Mouse (Mus musculus) limb, embryonic 13.5 days (tissue): Measurements from ENCODE around the gene Olfr771. TPM values are rescaled to one million over a fixed set of nuclear protein-coding genes. Genes with fewer than 3 reads are reported as not detected.
"Not testable (repeated sequence)": the region's sequence is repeated elsewhere in the genome, so short reads cannot be mapped to it uniquely, and the experiment has no call there.

ENCODE experiments used
- ATAC-seq: fragments of 200-750 bp; cut with Nextera tagmentation; 2 replicates; pipeline ENCODE4 v1.8.0; 2017; ENCODE audit warnings: low read depth, moderate number of reproducible peaks, moderate TSS enrichment; ENCODE audit not compliant: low FRiP score
- H3K27ac ChIP-seq: fragments of 300-500 bp; sonication (generic); 2 replicates; pipeline ENCODE4 v1.5.1; 2015; ENCODE audit warnings: inconsistent platforms, mild to moderate bottlenecking, moderate library complexity
- H3K27me3 ChIP-seq: fragments of 300-500 bp; sonication (generic); 2 replicates; pipeline ENCODE4 v1.6.1; 2015; ENCODE audit warnings: mild to moderate bottlenecking, inconsistent platforms
- H3K36me3 ChIP-seq: fragments of 300-500 bp; sonication (generic); 2 replicates; pipeline ENCODE4 v1.6.1; 2015; ENCODE audit warnings: inconsistent platforms, mild to moderate bottlenecking, moderate library complexity
- H3K4me1 ChIP-seq: fragments of 300-500 bp; sonication (generic); 2 replicates; pipeline ENCODE4 v1.6.1; 2015; ENCODE audit warnings: inconsistent platforms
- H3K4me2 ChIP-seq: fragments of 300-500 bp; sonication (generic); replicated peaks from 2 replicates; pipeline ENCODE4 v1.6.1; 2015; ENCODE audit warnings: inconsistent platforms, mild to moderate bottlenecking, moderate library complexity
- H3K4me3 ChIP-seq: fragments of 300-500 bp; sonication (generic); 2 replicates; pipeline ENCODE4 v1.5.1; 2015; ENCODE audit warnings: moderate library complexity, mild to moderate bottlenecking, inconsistent platforms
- H3K9ac ChIP-seq: fragments of 300-500 bp; sonication (generic); 2 replicates; pipeline ENCODE4 v1.6.1; 2015; ENCODE audit warnings: mild to moderate bottlenecking, inconsistent platforms
- H3K9me3 ChIP-seq: fragments of 300-500 bp; sonication (generic); 2 replicates; pipeline ENCODE4 v1.6.1; 2016; ENCODE audit warnings: inconsistent platforms
- WGBS: fragments of 180-500 bp; shearing (Covaris S2); methylation state at CpG from one replicate; pipeline ENCODE4 v1.1.7; 2015; 5-methylcytosine and 5-hydroxymethylcytosine counted together
- polyA plus RNA-seq: library from polyadenylated mRNA; unstranded; fragments of >200 nt; fragmentation: Nextera tagmentation; extraction: Ambion mirVana; gene quantifications from 2 replicates; pipeline ENCODE4 v1.2.1, GENCODE M21; 2015

Gene Olfr771
- not detected in 2 replicates for polyA plus RNA-seq

GRCm38 (mm10) chr10:129164651-129165050, at the start of gene Olfr771:
Gene Olfr771, minus strand, starts transcription at chr10:129164751.
- no peak for ATAC-seq
- Histone ChIP-seq H3K36me3 (no peaks in the 10 kb centered on the region), H3K27me3 (no peaks in the 10 kb centered on the region), H3K4me3 (no peak within 1 kb of the TSS), H3K27ac (no peak within 1 kb of the TSS), H3K9me3 (no peaks in the 10 kb centered on the region), H3K4me1 (no peaks in the 10 kb centered on the region), H3K4me2 (no peak within 1 kb of the TSS), H3K9ac (no peak within 1 kb of the TSS)
- WGBS = 84% methylated on average over 1 of the region's 1 CpGs

- not testable (repeated sequence) for H3K9ac ChIP-seq, H3K9me3 ChIP-seq, H3K27me3 ChIP-seq, H3K4me1 ChIP-seq, H3K4me2 ChIP-seq, H3K36me3 ChIP-seq, H3K27ac ChIP-seq, H3K4me3 ChIP-seq, ATAC-seq
Observed at GRCm38 (mm10) chr10:129187319-129187718, 22.8 kb upstream of the Olfr771 start, which contains the start of gene Olfr773. Gene Olfr773, minus strand, starts transcription at chr10:129187419.

GRCm38 (mm10) chr10:129177821-129178220, 13.3 kb upstream of the Olfr771 start, which contains the start of gene Olfr772:
Gene Olfr772, minus strand, starts transcription at chr10:129177921.
- not testable (repeated sequence) for H3K27me3 ChIP-seq, H3K4me1 ChIP-seq, H3K4me3 ChIP-seq, H3K36me3 ChIP-seq, H3K4me2 ChIP-seq, H3K27ac ChIP-seq, H3K9me3 ChIP-seq, ATAC-seq, H3K9ac ChIP-seq
- 90% methylated on average over 4 of the region's 4 CpGs for WGBS

- H3K9ac ChIP-seq = no peak within 1 kb of the TSS
- no peaks in the 10 kb centered on the region for H3K36me3 ChIP-seq
- no peak within 1 kb of the TSS for H3K4me2 ChIP-seq
- ATAC-seq = no peak
- H3K4me1 ChIP-seq = no peaks in the 10 kb centered on the region
- H3K27me3 ChIP-seq = no peaks in the 10 kb centered on the region
- WGBS = 60% methylated on average over 2 of the region's 2 CpGs
- no peak within 1 kb of the TSS for H3K27ac ChIP-seq
- no peak within 1 kb of the TSS for H3K4me3 ChIP-seq
- H3K9me3 ChIP-seq = no peaks in the 10 kb centered on the region
Observed at GRCm38 (mm10) chr10:129138898-129139297, 25.7 kb downstream of the Olfr771 start, which contains the start of gene Olfr770. Gene Olfr770, minus strand, starts transcription at chr10:129138998.

- H3K9ac ChIP-seq = no peak within 1 kb of the TSS
- no peaks in the 10 kb centered on the region for H3K9me3 ChIP-seq
- H3K4me2 ChIP-seq = no peak within 1 kb of the TSS
- no peak within 1 kb of the TSS for H3K27ac ChIP-seq
- no peaks in the 10 kb centered on the region for H3K27me3 ChIP-seq
- no peaks in the 10 kb centered on the region for H3K4me1 ChIP-seq
- WGBS = 83% methylated on average over 2 of the region's 2 CpGs
- no peaks in the 10 kb centered on the region for H3K36me3 ChIP-seq
- H3K4me3 ChIP-seq = no peak within 1 kb of the TSS
- no peak for ATAC-seq
Observed at GRCm38 (mm10) chr10:129117761-129118160, 46.8 kb downstream of the Olfr771 start, which contains the start of gene Olfr769. Gene Olfr769, minus strand, starts transcription at chr10:129117861.

- Histone ChIP-seq H3K27me3 (no peaks in the 10 kb centered on the region), H3K4me1 (no peaks in the 10 kb centered on the region), H3K36me3 (no peaks in the 10 kb centered on the region), H3K27ac (no peak overlapping the region), H3K4me3 (no peak overlapping the region), H3K4me2 (no peak overlapping the region), H3K9me3 (no peaks in the 10 kb centered on the region), H3K9ac (no peak overlapping the region)
- no peak for ATAC-seq
- WGBS = 92% methylated on average over 3 of the region's 3 CpGs
Observed at GRCm38 (mm10) chr10:129115146-129115545, 49.4 kb downstream of the Olfr771 start.

Other genes with a start within 250 kb of the Olfr771 start
- 12.2 and 12.9 TPM in 2 replicates for gene Rdh5, start 241.9 kb downstream of the Olfr771 start, polyA plus RNA-seq
- 225 and 240 TPM in 2 replicates for gene Bloc1s1, start 240.7 kb downstream of the Olfr771 start, polyA plus RNA-seq
- gene Itga7, start 230.9 kb downstream of the Olfr771 start, polyA plus RNA-seq = 4.8 and 5.5 TPM in 2 replicates
- gene Mettl7b, start 203.8 kb downstream of the Olfr771 start, polyA plus RNA-seq = 0.19 TPM in 1 of 2 replicates, not detected in the other
- not detected in 2 replicates for gene Olfr9, start 175.3 kb downstream of the Olfr771 start, polyA plus RNA-seq
- not detected in 2 replicates for gene Olfr763, start 154.0 kb downstream of the Olfr771 start, polyA plus RNA-seq
- gene Olfr764-ps1, start 124.9 kb downstream of the Olfr771 start, polyA plus RNA-seq = not detected in 2 replicates
- gene Olfr765, start 114.8 kb downstream of the Olfr771 start, polyA plus RNA-seq = not detected in 2 replicates
- 0.08 TPM in 1 of 2 replicates, not detected in the other for gene Olfr766-ps1, start 95.8 kb downstream of the Olfr771 start, polyA plus RNA-seq
- gene Olfr767, start 81.8 kb downstream of the Olfr771 start, polyA plus RNA-seq = 0.04 TPM in 1 of 2 replicates, not detected in the other
- gene Olfr768, start 65.4 kb downstream of the Olfr771 start, polyA plus RNA-seq = 0.08 TPM in 1 of 2 replicates, not detected in the other
- gene Olfr769, start 46.9 kb downstream of the Olfr771 start, polyA plus RNA-seq = 0.05 TPM in 1 of 2 replicates, not detected in the other
- gene Olfr770, start 25.8 kb downstream of the Olfr771 start, polyA plus RNA-seq = not detected in 2 replicates
- not detected in 2 replicates for gene Olfr772, start 13.2 kb upstream of the Olfr771 start, polyA plus RNA-seq
- not detected in 2 replicates for gene Olfr773, start 22.7 kb upstream of the Olfr771 start, polyA plus RNA-seq
- gene Olfr774, start 71.5 kb upstream of the Olfr771 start, polyA plus RNA-seq = not detected in 2 replicates
- not detected in 2 replicates for gene Olfr775, start 83.7 kb upstream of the Olfr771 start, polyA plus RNA-seq
- not detected in 2 replicates for gene Olfr776, start 94.4 kb upstream of the Olfr771 start, polyA plus RNA-seq
- not detected in 2 replicates for gene Olfr777, start 106.7 kb upstream of the Olfr771 start, polyA plus RNA-seq
- gene Olfr780, start 153.4 kb upstream of the Olfr771 start, polyA plus RNA-seq = not detected in 2 replicates
- gene Olfr781, start 164.1 kb upstream of the Olfr771 start, polyA plus RNA-seq = not detected in 2 replicates
- not detected in 2 replicates for gene Olfr782, start 184.1 kb upstream of the Olfr771 start, polyA plus RNA-seq
- 0.06 TPM in 2 replicates for gene Olfr784, start 219.3 kb upstream of the Olfr771 start, polyA plus RNA-seq
- gene Olfr785, start 240.7 kb upstream of the Olfr771 start, polyA plus RNA-seq = not detected in 2 replicates